Mouse (Mus musculus) cerebellum, adult 2 months (tissue): ENCODE measurements around the gene Ppp1r1a. TPM values are rescaled to one million over a fixed set of nuclear protein-coding genes. Genes with fewer than 3 reads are reported as not detected.

Source experiments
- DNase-seq, 2 experiments: peaks; one replicate each; pipeline ENCODE4 v3.0.0; 2021
- H3K27ac ChIP-seq: fragments of 200-500 bp; 2 replicates; pipeline ENCODE4 v1.5.1; 2012; ENCODE audit warnings: low read length, control low read depth, inconsistent platforms; ENCODE audit not compliant: insufficient read depth
- H3K27me3 ChIP-seq: fragments of 200-500 bp; 2 replicates; pipeline ENCODE4 v1.6.1; 2012; ENCODE audit warnings: inconsistent platforms, mild to moderate bottlenecking, low read length, moderate library complexity; ENCODE audit not compliant: control insufficient read depth, insufficient read depth
- H3K4me1 ChIP-seq: fragments of 200-500 bp; 2 replicates; pipeline ENCODE4 v1.6.1; 2011; ENCODE audit warnings: low read length; ENCODE audit not compliant: control insufficient read depth, insufficient read depth
- H3K4me3 ChIP-seq: fragments of 200-500 bp; replicated peaks from 2 replicates; pipeline ENCODE3; 2011; ENCODE audit warnings: mild to moderate bottlenecking, low read depth, low read length, control low read depth; ENCODE audit not compliant: insufficient read depth
- CTCF ChIP-seq: fragments of 200-500 bp; IDR thresholded peaks from 2 replicates; pipeline ENCODE4 v1.5.1; 2011; ENCODE audit warnings: low read depth, mild to moderate bottlenecking, control low read depth, low read length, moderate library complexity, borderline replicate concordance; ENCODE audit not compliant: insufficient read depth
- POLR2A ChIP-seq: fragments of 200-500 bp; IDR thresholded peaks from 2 replicates; pipeline ENCODE4 v1.6.1; 2011; ENCODE audit warnings: low read length, control low read depth, borderline replicate concordance; ENCODE audit not compliant: insufficient read depth
- WGBS: fragments of 180-500 bp; shearing (Covaris S2); methylation state at CpG from one replicate; pipeline ENCODE4 v1.1.7; 2018; 5-methylcytosine and 5-hydroxymethylcytosine counted together
- polyA plus RNA-seq: library from polyadenylated mRNA; depleted of rRNA; stranded (reverse); fragments of >200 nt; gene quantifications from 2 replicates; pipeline ENCODE4 v1.2.3, GENCODE M21; 2012

Ppp1r1a gene
- polyA plus RNA-seq, 1 experiment, result 30.0 TPM

DNA sequence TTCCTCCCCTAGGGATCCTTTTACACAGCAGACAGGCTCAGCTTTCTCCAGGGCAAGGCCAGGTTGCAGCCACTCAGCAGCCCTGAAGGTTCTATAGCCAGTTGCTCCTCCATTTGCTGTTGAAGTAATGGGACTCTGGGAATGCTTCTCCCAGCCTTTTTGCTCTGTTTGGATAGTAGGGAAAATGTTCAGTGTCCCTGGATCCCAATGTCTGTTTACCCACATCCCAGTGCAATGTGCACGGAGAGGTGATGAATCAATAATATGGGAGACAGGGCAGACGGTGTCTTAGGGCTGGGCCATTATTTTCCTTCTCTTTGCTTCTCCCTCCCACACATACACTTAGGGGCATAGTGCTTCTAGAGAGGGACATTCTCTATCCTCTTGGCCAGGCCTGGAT lies 1.5 kb upstream of the Ppp1r1a start:
- Histone ChIP-seq H3K27me3 (no peaks in the 10 kb centered on the region), H3K27ac (no peak overlapping the region), H3K4me1 (no peaks in the 10 kb centered on the region), H3K4me3 (no peak overlapping the region)
- TF ChIP-seq CTCF (no peak), POLR2A (no peak)
- WGBS, result 87% methylated on average over 2 of the region's 2 CpGs
- no peak for DNase-seq

DNA sequence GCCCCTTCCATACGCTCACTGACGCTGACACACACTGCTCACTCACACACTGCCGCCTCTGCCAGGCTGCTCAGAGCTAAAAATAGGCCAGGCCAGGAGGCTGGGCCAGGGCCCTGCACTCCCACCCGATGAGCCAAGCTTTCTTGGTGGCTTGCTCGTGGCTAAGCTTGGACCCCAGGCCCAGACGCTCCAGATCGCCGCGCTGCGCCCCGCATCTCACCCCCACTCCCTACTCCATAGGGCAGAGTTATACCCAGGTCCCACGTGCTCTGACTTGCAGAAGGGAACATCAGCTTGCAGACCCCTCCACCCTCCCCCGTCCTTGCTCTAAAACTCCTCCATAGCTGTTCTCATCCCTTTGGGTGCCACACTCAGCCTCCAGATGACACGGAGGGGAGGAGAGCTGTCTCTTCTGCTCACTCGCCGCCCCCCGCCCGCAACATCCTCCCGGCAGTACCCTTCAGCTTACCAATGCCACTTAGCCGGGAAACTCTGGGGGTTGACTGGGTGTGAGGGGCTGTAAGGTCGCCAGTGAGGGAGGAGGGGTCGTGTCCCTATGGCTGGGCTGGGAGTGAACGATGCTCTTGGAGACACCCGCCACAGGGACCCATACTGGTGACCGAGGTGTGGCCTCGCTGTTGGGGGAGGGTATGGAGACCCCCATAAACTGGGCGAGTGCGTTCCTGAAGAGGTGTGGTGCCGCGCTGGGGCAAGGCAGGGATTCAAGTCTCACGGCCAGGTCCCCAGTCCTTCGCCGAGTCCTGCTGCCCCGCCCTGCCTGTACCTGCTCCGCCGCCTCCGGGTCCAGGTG lies 587 bp downstream of the Ppp1r1a start:
- H3K4me1 ChIP-seq, result no peaks in the 10 kb centered on the region
- no peak overlapping the region; the same call in 1 of the 2 replicates for H3K27ac ChIP-seq
- no peak for TF ChIP-seq CTCF
- no peak for TF ChIP-seq POLR2A
- peak overlapping the region; percentile 89 for H3K4me3 ChIP-seq
- no peaks in the 10 kb centered on the region for H3K27me3 ChIP-seq
- WGBS, result under 1% methylated on average over 37 of the region's 37 CpGs
- DNase-seq, result peak; percentile 49 to 50

DNA sequence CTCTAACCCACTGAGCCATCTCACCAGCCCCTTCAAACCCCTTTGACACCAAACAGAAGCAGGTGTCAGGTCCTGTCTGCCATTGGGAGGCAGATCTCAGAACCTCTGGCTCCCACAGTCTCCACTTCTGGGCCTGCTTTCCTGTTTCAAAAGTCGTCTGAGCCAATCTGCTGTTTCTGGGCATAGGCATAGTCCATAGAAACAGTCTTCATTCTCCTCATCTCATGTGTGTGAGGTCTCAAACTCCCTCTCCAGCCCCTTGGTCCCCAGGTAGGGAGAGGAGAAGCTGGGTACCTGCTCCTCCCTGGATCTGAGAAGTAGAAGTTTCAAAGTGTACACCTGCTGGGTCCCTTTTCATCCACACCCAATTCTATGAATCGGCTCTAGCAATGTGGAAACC lies 1.3 kb downstream of the Ppp1r1a start:
- no peaks in the 10 kb centered on the region for H3K4me1 ChIP-seq
- H3K4me3 ChIP-seq, result peak overlapping the region; percentile 89
- TF ChIP-seq CTCF, result no peak
- TF ChIP-seq POLR2A, result no peak
- DNase-seq, result no peak
- no peaks in the 10 kb centered on the region for H3K27me3 ChIP-seq
- no peak overlapping the region for H3K27ac ChIP-seq
- WGBS, result 16% methylated on average over 2 of the region's 2 CpGs

DNA sequence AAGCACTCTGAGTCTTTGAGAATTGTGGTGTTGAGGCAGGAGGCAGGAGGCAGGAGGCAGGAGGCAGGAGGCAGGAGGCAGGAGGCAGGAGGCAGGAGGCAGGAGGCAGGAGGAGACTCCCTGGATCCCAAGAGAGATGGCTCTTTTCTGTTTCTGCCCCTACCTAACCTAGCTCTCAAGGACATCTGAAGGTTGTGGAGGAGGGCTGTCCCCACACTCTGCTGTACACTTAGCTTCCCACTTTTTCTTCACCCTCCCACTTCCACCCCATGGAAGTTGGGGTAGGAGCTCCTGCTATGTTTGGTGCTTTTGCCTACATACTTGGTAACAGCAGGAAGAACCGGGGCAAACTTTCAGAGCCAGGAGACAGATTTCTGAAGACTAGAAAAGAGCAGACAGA lies 2.0 kb downstream of the Ppp1r1a start:
- Histone ChIP-seq H3K27me3 (no peaks in the 10 kb centered on the region), H3K4me3 (no peak overlapping the region), H3K27ac (no peak overlapping the region), H3K4me1 (no peaks in the 10 kb centered on the region)
- no peak for TF ChIP-seq CTCF
- no peak for TF ChIP-seq POLR2A
- DNase-seq, result no peak
- 86% methylated on average over 1 of the region's 1 CpGs for WGBS

DNA sequence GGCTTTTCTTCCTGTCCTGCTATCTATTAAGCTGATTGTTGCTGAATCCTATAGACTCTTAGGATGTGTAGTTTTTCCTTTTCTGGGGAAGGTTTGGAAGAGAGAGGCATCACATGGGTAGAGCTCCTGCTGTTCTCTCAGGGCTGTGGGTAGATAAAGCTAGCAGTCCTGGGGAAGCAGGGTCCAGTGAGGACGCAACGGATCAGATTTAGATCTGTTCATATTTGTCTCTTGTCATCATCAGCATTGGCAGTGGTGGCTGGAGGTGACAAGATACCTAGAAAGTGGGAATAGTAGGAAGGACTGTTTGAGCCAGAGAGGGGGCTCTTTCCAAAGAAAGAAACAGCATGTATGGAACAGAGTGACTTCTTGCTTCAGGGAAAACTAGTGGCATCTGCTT lies 2.8 kb downstream of the Ppp1r1a start:
- WGBS, result 84% methylated on average over 2 of the region's 2 CpGs
- TF ChIP-seq POLR2A, result no peak
- TF ChIP-seq CTCF, result no peak
- Histone ChIP-seq H3K27me3 (no peaks in the 10 kb centered on the region), H3K27ac (no peak overlapping the region), H3K4me3 (no peak overlapping the region), H3K4me1 (no peaks in the 10 kb centered on the region)
- DNase-seq, result no peak

DNA sequence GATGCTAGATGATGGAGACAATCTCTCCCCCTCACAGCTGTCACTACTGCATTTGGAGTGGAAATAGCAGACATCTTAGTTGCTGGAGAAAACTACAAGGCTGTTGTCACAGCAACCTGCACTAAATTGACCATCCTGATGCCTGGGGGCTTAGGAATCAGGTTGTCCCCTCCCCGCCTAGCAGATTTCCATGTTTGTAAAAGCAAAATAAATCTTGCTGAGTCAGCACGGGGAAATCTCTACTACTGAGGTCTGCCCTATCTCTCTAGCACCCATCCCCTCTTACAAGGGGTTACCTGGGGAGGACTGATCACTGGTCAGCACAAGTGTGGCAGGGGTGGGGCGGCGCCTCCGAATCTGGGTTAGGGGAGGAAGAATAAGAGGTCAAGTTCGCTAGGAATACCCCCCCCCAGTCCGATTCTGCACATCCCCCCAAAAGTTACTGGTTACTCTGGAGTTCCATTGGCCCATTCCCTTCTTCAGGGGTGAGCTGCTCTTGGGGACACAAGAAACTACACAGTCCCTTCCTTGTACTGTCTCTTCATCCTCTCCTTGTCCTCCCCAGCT lies 3.7 kb downstream of the Ppp1r1a start:
- DNase-seq, result no peak
- Histone ChIP-seq H3K27me3 (no peaks in the 10 kb centered on the region), H3K27ac (no peak overlapping the region), H3K4me1 (no peaks in the 10 kb centered on the region), H3K4me3 (no peak overlapping the region)
- WGBS, result 85% methylated on average over 7 of the region's 7 CpGs
- TF ChIP-seq POLR2A, result no peak
- TF ChIP-seq CTCF, result no peak

DNA sequence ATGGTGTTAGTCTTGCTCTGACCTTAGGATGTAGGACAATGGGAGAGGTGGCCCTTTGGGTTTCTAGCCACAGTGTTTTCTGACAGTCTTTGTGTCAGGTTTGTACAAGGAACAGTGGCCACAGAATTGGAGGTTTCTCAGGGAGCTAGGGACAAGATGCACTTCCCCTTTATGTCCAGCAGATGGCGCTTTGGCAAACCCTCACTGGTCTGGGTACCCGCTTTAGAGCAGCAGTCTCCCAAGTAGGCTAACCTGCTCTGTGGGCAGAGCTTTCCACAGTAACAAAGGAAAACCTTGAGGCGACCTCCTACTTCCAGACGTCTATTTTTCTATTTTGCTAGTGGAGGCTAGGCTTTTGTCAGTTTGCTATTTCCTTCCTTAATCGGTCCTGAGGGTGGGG lies 7.4 kb downstream of the Ppp1r1a start:
- Histone ChIP-seq H3K4me1 (no peaks in the 10 kb centered on the region), H3K27ac (no peak overlapping the region), H3K27me3 (no peaks in the 10 kb centered on the region), H3K4me3 (no peak overlapping the region)
- 11% methylated on average over 5 of the region's 5 CpGs for WGBS
- TF ChIP-seq CTCF, result peak; percentile 89
- TF ChIP-seq POLR2A, result no peak
- DNase-seq, result peak; percentile 65 to 71

DNA sequence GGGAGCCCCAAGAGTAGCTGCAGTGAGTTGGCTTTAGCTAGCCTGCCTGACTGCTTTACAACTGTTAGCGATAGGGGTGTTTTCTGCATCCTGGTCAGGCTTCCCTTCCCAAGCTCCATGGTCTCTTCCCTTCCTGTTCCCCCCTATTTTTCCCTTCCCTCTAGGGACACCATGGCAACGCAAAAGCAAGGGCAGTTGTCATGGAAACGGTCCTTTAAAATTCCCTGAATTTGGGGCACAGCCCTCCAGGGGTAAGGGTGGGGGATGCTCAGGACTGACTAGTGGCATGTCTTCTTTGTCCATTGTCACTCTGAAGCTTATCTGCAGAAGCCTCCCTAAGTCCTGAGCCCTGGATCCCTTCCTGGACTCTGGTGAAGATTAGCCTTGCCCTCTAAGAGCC lies 14.6 kb downstream of the Ppp1r1a start:
- TF ChIP-seq POLR2A (no peak), CTCF (no peak)
- DNase-seq, result no peak
- H3K4me3 ChIP-seq, result no peak overlapping the region
- WGBS, result 63% methylated on average over 3 of the region's 3 CpGs
- H3K27ac ChIP-seq, result no peak overlapping the region
- H3K27me3 ChIP-seq, result no peaks in the 10 kb centered on the region
- H3K4me1 ChIP-seq, result peaks cover 28% of the 10 kb centered on the region
